Mouse (Mus musculus) heart, postnatal 0 days (tissue): ENCODE measurements around the gene Syt3.

Source experiments
- CTCF ChIP-seq: IDR thresholded peaks from 2 replicates; pipeline ENCODE4 v1.5.1; 2016; ENCODE audit warnings: antibody characterized with exemption, control low read depth, low read depth
- EP300 ChIP-seq: IDR thresholded peaks from 2 replicates; pipeline ENCODE4 v1.6.1; 2016; ENCODE audit warnings: antibody characterized with exemption, low read depth

GRCm38 (mm10) chr7:44343459-44344015 is 40.4 kb upstream of the Syt3 start:
- TF ChIP-seq CTCF (no peak), EP300 (no peak)
